Mouse (Mus musculus) liver, adult (tissue): ENCODE results near the gene Hmgcs1.

ENCODE experiments used
- GATA4 ChIP-seq: IDR thresholded peaks from 2 replicates; pipeline ENCODE4 v1.6.1; 2014; ENCODE audit warnings: mild to moderate bottlenecking, low read length; ENCODE audit not compliant: insufficient replicate concordance

The Hmgcs1 gene

GRCm38 (mm10) chr13:119696496-119696895, 6.3 kb downstream of the Hmgcs1 start:
- no peak for TF ChIP-seq GATA4

- no peak for TF ChIP-seq GATA4
Measured at GRCm38 (mm10) chr13:119698436-119698835, 8.3 kb downstream of the Hmgcs1 start.

DNA sequence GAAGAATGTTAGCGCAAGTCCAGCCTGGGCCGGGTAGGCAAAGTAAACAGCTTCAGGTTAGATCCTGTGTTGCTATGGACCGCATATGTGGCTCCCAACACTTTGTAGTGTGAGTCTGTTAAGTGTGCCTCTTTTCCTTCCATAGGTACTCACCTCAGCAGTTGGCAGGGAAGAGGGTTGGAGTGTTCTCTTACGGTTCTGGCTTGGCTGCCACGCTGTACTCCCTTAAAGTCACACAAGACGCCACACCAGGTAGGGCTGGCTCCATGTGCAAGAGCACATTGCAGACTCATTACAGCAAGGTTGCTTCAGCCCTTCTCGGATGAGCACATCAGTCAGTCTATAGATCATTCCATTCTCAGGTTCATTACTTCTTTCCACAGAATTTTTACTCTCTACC, 14.1 kb downstream of the Hmgcs1 start:
- TF ChIP-seq GATA4, result no peak

DNA sequence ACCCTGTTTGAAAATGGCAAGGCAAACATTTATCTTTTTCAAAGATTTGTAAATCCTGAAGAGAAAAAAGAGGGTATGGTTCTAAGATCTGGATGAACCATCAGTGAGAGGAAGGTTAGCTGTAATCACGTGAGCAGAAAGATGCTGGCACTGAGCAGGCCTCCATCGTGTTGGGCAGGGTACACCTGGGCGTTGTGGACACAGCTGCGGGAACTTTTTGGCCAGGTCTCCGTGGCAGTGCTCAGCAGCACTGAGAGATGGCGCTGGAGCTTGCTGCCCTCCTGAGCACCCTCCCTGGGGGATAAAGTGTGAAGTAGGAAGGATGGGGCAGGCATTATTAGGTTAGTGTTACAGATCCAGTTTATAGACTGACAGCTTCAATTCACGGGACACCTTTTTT, 16.8 kb downstream of the Hmgcs1 start:
- no peak for TF ChIP-seq GATA4

DNA sequence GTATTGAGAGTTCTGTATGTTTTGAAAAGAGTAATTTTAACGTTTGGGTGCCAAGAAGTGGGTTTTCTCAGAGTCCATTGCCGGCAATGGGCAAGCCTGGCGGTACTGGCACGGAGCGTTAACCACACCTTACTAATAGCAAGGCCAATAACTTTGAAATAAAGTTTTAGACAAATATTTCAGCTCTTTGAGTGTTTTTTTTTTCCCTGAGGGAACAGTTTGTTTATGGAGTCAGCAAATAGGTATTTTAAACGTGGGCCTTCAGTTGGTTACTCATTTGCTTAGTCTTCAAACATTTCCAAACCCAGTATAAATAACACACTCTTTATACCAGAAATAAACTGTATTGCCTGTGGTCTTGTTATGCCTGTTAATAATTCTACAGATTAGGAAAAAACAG, 17.7 kb downstream of the Hmgcs1 start:
- TF ChIP-seq GATA4, result no peak

- TF ChIP-seq GATA4, result no peak
Measured at GRCm38 (mm10) chr13:119708941-119709340, 18.8 kb downstream of the Hmgcs1 start.

DNA sequence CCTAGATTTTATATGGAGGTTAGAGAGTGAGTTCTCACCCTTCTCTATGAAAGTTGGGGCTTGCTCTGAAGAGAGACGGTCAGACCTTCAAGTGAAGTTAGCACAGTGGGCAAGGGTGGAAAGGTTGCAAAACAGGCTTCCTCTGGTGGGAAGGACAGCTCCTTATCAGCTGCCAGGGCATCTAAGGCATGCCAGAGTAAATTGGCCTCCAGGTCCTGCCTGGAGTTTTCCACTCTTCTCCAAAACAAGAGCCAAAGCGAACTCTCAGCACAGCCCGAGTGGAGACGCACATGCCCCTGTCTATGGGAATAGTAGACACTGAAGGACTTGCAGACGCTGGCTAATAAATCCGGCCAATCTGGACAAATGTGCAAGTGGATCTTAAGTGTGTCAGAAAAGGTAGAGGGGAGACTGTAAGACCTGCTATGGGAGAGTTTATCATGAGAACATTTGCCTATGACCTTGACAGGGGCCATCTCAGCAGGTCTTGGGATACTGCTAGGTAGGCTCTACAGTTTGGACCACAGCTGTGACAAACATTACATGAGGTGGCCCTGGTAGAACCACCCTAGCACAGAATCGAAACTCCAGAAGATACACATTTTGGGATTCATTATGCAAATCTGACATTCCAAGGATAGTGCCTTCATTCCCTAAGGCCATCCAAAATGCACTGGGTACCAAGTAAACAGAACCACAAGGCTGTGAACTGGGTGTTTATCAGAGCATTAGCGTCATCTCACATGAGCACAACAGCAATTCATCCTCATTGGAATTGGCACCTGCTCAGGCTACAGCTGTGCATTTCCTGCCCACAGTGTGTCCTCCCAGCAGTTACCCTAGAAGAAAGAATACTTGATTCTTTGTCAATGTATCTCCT, 19.4 kb downstream of the Hmgcs1 start:
- TF ChIP-seq GATA4, result peak; percentile 58

GRCm38 (mm10) chr13:119710268-119710610, 20.1 kb downstream of the Hmgcs1 start:
- TF ChIP-seq GATA4, result no peak

DNA sequence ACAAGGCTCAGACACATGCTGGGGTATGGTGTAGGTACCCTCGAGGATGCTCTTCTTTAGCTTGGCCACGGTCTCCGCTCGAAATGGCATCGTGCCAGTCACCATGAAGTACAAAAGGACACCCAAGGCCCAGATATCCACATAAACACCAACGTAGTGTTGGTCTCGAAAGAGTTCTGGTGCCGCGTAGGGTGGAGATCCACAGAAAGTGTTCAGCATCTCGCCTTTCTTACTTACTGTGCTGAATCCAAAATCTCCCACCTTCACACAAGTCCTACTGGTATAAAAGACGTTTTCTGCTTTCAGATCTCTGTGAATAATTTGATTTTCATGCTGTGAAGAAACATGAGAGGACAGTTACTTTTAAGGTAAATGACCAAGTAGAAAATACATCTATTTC, 22.3 kb downstream of the Hmgcs1 start:
- no peak for TF ChIP-seq GATA4

DNA sequence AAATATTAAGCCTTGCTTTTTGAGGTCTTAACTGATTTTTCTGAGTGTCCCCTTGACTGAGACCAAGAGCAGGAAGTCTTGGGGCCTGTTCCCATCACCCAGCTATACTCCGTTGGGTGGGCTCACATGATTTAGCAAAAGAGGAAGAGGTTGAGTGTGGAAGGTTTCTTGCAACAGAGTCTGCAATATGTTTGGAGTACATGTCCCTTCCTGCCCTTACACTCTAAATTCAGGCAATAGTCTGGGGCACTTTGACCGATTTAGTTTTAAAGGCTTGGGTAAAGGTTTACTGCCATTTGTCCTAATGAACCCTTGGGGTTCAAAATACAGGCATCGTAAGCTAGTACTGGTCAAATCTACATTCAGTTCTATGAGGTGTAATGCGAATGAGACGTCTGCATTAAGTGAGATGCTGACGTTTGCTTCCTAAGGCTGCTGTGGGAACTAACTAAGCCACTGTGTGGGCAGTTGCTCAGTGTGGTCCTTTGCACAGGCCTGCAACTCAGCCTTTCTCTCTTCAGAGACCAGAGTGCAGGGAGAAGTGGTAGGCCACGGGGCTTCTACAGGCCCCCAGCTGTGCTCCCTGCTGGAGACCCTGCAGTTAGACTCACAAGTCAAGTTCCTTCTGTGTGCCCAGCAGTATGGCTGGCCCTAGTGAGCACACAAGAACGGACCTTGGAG, 23.1 kb downstream of the Hmgcs1 start:
- TF ChIP-seq GATA4, result no peak

DNA sequence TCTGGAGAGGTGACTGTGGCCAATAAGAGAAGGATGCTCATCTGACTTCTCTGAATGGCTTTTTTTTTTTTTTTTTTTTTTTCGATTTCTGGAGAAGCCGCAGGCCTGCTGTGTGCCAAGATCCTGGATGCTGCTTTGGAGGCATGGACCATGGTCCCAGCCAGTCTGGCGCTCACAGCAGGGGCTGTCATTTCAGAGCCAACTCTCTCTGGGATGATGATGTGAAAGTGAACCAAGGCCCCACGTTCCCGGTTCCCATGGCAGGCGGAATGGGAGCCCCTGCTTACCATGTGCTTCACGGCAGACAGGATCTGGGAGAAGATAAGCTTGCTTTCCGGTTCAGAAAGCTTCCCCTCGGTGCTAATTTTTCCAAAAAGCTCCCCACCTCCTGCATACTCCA, 23.6 kb downstream of the Hmgcs1 start:
- TF ChIP-seq GATA4, result no peak

DNA sequence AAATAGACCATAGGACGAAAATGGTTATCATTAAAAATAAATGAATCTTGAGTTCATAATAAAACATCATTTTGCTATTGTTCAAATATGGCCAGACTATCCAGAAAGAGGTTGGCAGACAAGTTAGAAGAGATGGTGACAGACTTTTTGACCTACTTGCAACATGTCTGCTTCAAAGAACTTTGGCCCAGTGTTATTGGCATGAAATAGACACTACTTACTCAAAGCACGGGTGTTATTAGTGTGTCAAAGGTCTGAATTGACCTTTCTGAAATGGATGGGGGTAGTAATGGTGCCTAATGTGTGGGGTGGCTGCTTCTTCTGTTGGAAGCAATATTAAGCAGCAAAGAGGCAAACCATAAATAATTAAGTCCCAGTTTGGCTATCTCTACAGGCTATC, 25.9 kb downstream of the Hmgcs1 start:
- TF ChIP-seq GATA4, result no peak

DNA sequence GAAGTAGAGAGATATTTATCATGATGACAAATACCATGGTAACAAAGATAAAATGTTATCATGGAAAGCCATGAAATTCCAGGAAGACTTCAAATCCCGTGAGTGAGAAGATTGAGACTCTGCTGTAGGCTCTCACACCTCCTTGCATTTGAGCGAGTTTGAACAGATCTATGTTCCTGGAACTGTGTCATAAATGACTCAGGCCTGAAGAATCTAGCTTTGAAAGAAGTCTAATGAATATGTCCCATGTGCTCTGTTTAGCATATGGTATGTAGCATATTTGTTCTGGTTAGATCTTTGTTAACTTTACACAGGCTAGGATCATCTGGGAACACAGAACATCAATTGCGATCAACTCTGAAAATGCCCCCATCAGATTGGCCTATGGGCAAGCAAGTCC, 32.3 kb downstream of the Hmgcs1 start:
- TF ChIP-seq GATA4, result no peak

DNA sequence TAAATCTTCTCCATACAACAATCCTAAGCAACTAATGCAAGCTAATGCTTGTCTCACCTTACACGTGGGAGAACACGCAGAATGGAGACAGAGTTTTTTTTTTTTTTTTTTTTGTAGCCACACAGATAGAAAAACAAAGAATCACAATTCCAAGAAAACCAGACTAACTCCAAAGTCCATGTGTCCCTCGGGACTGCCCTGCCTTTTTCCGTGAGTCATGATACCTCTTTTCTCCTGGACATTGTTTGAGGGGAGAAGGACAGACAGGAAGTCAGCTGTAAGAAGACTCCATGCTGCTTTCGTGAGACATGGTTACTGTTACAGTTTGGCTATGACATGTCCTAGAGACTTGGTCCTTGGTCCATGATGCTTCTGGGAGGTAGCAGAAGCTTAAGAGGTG, 33.2 kb downstream of the Hmgcs1 start:
- TF ChIP-seq GATA4, result no peak

DNA sequence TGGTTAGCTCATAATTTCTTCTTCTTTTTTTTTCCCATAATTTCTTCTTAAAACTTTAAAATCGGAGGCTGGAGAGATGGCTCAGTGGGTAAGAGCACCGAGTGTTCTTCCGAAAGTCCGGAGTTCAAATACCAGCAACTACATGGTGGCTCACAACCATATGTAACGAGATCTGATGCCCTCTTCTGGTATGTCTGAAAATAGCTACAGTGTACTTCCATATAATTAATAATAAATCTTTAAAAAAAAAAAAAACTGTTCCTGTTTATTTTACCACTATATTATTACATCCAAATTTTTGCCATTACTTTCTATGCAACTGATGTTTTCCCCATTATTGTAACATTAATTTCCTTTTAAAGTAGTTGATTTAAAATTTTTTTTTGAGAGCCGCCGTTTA, 34.4 kb downstream of the Hmgcs1 start:
- TF ChIP-seq GATA4, result no peak

DNA sequence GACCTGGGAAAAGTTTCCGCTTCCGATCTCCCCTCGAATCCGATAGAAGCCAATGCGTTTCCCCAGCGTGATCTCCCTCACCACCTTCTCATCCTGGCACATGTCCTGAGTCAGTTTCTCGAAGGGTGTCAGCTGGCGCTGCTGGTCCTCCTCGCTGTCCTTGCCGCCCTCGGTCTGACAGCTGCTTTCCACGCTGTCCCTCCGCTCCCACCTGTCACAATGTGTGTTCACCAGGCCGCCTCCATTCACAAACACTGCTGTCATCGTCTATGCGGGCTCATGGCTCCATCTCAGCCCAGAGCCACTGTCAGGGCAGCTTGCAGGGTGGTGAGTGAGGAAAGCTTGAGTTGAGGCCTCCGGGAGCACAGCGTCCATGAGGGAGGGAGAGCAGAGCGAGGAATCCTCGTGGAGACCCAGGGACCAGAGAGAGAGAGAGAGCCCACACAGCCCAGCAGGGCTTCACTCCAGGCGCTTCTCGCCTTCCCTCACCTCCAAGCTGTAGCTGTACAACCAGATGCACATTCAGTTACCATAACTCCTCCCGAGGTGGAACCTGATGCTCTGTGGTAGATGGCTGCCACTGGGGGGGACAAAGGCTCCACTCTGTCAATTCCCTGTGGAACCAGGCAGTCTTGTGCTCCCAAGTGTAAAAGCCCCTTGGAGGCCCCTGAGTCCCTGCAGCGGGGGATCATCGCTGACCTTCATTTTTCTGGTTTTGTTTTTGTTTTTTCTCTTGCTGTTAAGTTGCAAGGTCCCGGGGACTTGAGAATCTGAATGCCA, 37.6 kb downstream of the Hmgcs1 start:
- TF ChIP-seq GATA4, result no peak
